Mouse (Mus musculus): ENCODE results near the gene Syt3.
A peak's percentile ranks its signal among the peaks of the same experiment; 100 is the strongest.

The Syt3 gene

GRCm38 (mm10) chr7:44357531-44357930 is 26.4 kb upstream of the Syt3 start:
- DNase-seq (ENCODE audit: low read depth), result no peak

GRCm38 (mm10) chr7:44358012-44358411 is 25.9 kb upstream of the Syt3 start:
- DNase-seq (ENCODE audit: low read depth), result no peak

GRCm38 (mm10) chr7:44358886-44359654 is 24.8 kb upstream of the Syt3 start:
- no peak for DNase-seq (ENCODE audit: low read depth)

- DNase-seq (ENCODE audit: low read depth), result peak; percentile 70
Observed at GRCm38 (mm10) chr7:44359908-44360672, 23.8 kb upstream of the Syt3 start.

GRCm38 (mm10) chr7:44360792-44361301 is 23.1 kb upstream of the Syt3 start:
- no peak for DNase-seq (ENCODE audit: low read depth)

GRCm38 (mm10) chr7:44372678-44373077 is 11.2 kb upstream of the Syt3 start:
- no peak for DNase-seq (ENCODE audit: low read depth)

GRCm38 (mm10) chr7:44373460-44373859 is 10.4 kb upstream of the Syt3 start:
- no peak for DNase-seq (ENCODE audit: low read depth)

GRCm38 (mm10) chr7:44373889-44374652 is 9.8 kb upstream of the Syt3 start:
- peak; percentile 83 for DNase-seq (ENCODE audit: low read depth)

GRCm38 (mm10) chr7:44374756-44375155 is 9.1 kb upstream of the Syt3 start:
- no peak for DNase-seq (ENCODE audit: low read depth)

GRCm38 (mm10) chr7:44375207-44375606 is 8.7 kb upstream of the Syt3 start:
- no peak for DNase-seq (ENCODE audit: low read depth)

GRCm38 (mm10) chr7:44375793-44376192 is 8.1 kb upstream of the Syt3 start:
- no peak for DNase-seq (ENCODE audit: low read depth)

GRCm38 (mm10) chr7:44378290-44378689 is 5.6 kb upstream of the Syt3 start:
- DNase-seq (ENCODE audit: low read depth), result no peak

GRCm38 (mm10) chr7:44382541-44382940 is 1.4 kb upstream of the Syt3 start:
- DNase-seq (ENCODE audit: low read depth), result no peak

- no peak for DNase-seq (ENCODE audit: low read depth)
Observed at GRCm38 (mm10) chr7:44384716-44385059, 786 bp downstream of the Syt3 start.

GRCm38 (mm10) chr7:44385720-44386119 is 1.8 kb downstream of the Syt3 start, which contains the start of gene 1700008O03Rik:
TSS of gene 1700008O03Rik (minus strand) at chr7:44385820.
- DNase-seq (ENCODE audit: low read depth), result no peak

- DNase-seq (ENCODE audit: low read depth), result no peak
Observed at GRCm38 (mm10) chr7:44391831-44392230, 7.9 kb downstream of the Syt3 start.

- no peak for DNase-seq (ENCODE audit: low read depth)
Observed at GRCm38 (mm10) chr7:44392341-44392740, 8.4 kb downstream of the Syt3 start.

GRCm38 (mm10) chr7:44393284-44393683 is 9.4 kb downstream of the Syt3 start:
- no peak for DNase-seq (ENCODE audit: low read depth)

- peak; percentile 55 for DNase-seq (ENCODE audit: low read depth)
Observed at GRCm38 (mm10) chr7:44398570-44398969, 14.7 kb downstream of the Syt3 start.

GRCm38 (mm10) chr7:44401673-44402072 is 17.8 kb downstream of the Syt3 start:
- no peak for DNase-seq (ENCODE audit: low read depth)

GRCm38 (mm10) chr7:44405346-44406014 is 21.6 kb downstream of the Syt3 start:
- DNase-seq (ENCODE audit: low read depth), result peak; percentile 71

- no peak for DNase-seq (ENCODE audit: low read depth)
Observed at GRCm38 (mm10) chr7:44406015-44406355, 22.1 kb downstream of the Syt3 start.

All from c-Kit-positive CD71-positive TER-119-negative erythroid progenitor cells, embryonic 14.5 days (primary cell).